Mouse (Mus musculus): ENCODE data around the gene 2200002J24Rik. TPM values are rescaled to one million over a fixed set of nuclear protein-coding genes. Genes with fewer than 3 reads are reported as not detected.
A peak's percentile ranks its signal among the peaks of the same experiment; 100 is the strongest.

Gene 2200002J24Rik
- not detected in 2 replicates for polyA plus RNA-seq (2016; fragmentation: Nextera tagmentation; extraction: Ambion mirVana)

GRCm38 (mm10) chr7:30698589-30698988, at the start of gene 2200002J24Rik:
2200002J24Rik (plus strand) TSS chr7:30698926.
- Histone ChIP-seq H3K4me1 (no peaks in the 10 kb centered on the region), H3K27ac (replicated peaks) (no peak within 1 kb of the TSS), H3K9me3 (no peaks in the 10 kb centered on the region), H3K9ac (replicated peaks) (no peak within 1 kb of the TSS), H3K4me2 (replicated peaks) (no peak within 1 kb of the TSS), H3K4me3 (no peak within 1 kb of the TSS), H3K27me3 (no peaks in the 10 kb centered on the region), H3K36me3 (no peaks in the 10 kb centered on the region)
- no peak for ATAC-seq (ENCODE audit: low FRiP score, low read depth)
- 46% methylated on average over 9 of the region's 9 CpGs for WGBS

GRCm38 (mm10) chr7:30649591-30650540, 48.9 kb upstream of the 2200002J24Rik start, which contains the start of gene Rbm42:
Rbm42 (minus strand) TSS chr7:30650317.
- H3K4me2 ChIP-seq (replicated peaks): peak within 1 kb of the TSS; percentile 96
- no peaks in the 10 kb centered on the region for H3K27me3 ChIP-seq
- peak; percentile 99 for ATAC-seq (ENCODE audit: low FRiP score, low read depth)
- 2% methylated on average over 59 of the region's 59 CpGs for WGBS
- peak within 1 kb of the TSS; percentile 67 for H3K27ac ChIP-seq (replicated peaks)
- H3K4me3 ChIP-seq: peak within 1 kb of the TSS; percentile 87
- peaks cover 65% of the 10 kb centered on the region for H3K36me3 ChIP-seq
- peaks cover 7% of the 10 kb centered on the region for H3K4me1 ChIP-seq
- H3K9me3 ChIP-seq: no peaks in the 10 kb centered on the region
- H3K9ac ChIP-seq (replicated peaks): peak within 1 kb of the TSS; percentile 90

- H3K4me2 ChIP-seq (replicated peaks): peak within 1 kb of the TSS; percentile 92
- peaks cover 30% of the 10 kb centered on the region for H3K36me3 ChIP-seq
- H3K27me3 ChIP-seq: peaks cover 5% of the 10 kb centered on the region; the same call in 1 of the 2 replicates
- 1% methylated on average over 34 of the region's 34 CpGs for WGBS
- H3K4me3 ChIP-seq: peak within 1 kb of the TSS; percentile 71
- H3K27ac ChIP-seq (replicated peaks): peak within 1 kb of the TSS; percentile 46; the same call in 1 of the 2 replicates
- H3K9me3 ChIP-seq: no peaks in the 10 kb centered on the region
- peak; percentile 93 for ATAC-seq (ENCODE audit: low FRiP score, low read depth)
- H3K4me1 ChIP-seq: peaks cover 13% of the 10 kb centered on the region
- H3K9ac ChIP-seq (replicated peaks): peak within 1 kb of the TSS; percentile 68
Measured at GRCm38 (mm10) chr7:30664529-30665200, 34.1 kb upstream of the 2200002J24Rik start, which contains the start of gene Haus5. Haus5 (minus strand) TSS chr7:30664994.

GRCm38 (mm10) chr7:30665321-30665720, 33.4 kb upstream of the 2200002J24Rik start:
- WGBS: 6% methylated on average over 11 of the region's 11 CpGs
- Histone ChIP-seq H3K9me3 (no peaks in the 10 kb centered on the region), H3K4me2 (replicated peaks) (peak overlapping the region; percentile 92), H3K27me3 (peaks cover 5% of the 10 kb centered on the region; the same call in 1 of the 2 replicates), H3K27ac (replicated peaks) (0 out of 2 replicates have a peak overlapping the region, but pooled peaks have one; percentile 20), H3K4me1 (peaks cover 13% of the 10 kb centered on the region), H3K9ac (replicated peaks) (peak overlapping the region; percentile 68), H3K36me3 (peaks cover 23% of the 10 kb centered on the region), H3K4me3 (peak overlapping the region; percentile 71)
- ATAC-seq (ENCODE audit: low FRiP score, low read depth): peak; percentile 63

GRCm38 (mm10) chr7:30669229-30669628, 29.5 kb upstream of the 2200002J24Rik start:
- Histone ChIP-seq H3K4me1 (peaks cover 10% of the 10 kb centered on the region), H3K9ac (replicated peaks) (no peak overlapping the region), H3K27me3 (peaks cover 5% of the 10 kb centered on the region; the same call in 1 of the 2 replicates), H3K9me3 (no peaks in the 10 kb centered on the region), H3K36me3 (no peaks in the 10 kb centered on the region), H3K27ac (replicated peaks) (no peak overlapping the region), H3K4me3 (no peak overlapping the region), H3K4me2 (replicated peaks) (no peak overlapping the region)
- 43% methylated on average over 3 of the region's 3 CpGs for WGBS
- ATAC-seq (ENCODE audit: low FRiP score, low read depth): no peak

- WGBS: 70% methylated on average over 9 of the region's 9 CpGs
- peaks cover 8% of the 10 kb centered on the region; the same call in 1 of the 2 replicates for H3K27me3 ChIP-seq
- no peak within 1 kb of the TSS for H3K27ac ChIP-seq (replicated peaks)
- ATAC-seq (ENCODE audit: low FRiP score, low read depth): no peak
- no peaks in the 10 kb centered on the region for H3K36me3 ChIP-seq
- H3K4me2 ChIP-seq (replicated peaks): no peak within 1 kb of the TSS
- H3K4me3 ChIP-seq: no peak within 1 kb of the TSS
- no peaks in the 10 kb centered on the region for H3K4me1 ChIP-seq
- H3K9ac ChIP-seq (replicated peaks): no peak within 1 kb of the TSS
- H3K9me3 ChIP-seq: no peaks in the 10 kb centered on the region
Measured at GRCm38 (mm10) chr7:30671480-30671879, 27.2 kb upstream of the 2200002J24Rik start, which contains the start of gene Pmis2. Pmis2 (minus strand) TSS chr7:30671605.

- H3K27me3 ChIP-seq: 0 out of 2 replicates have a peak, but pooled peaks cover 3% of the 10 kb centered on the region
- no peak overlapping the region for H3K9ac ChIP-seq (replicated peaks)
- no peaks in the 10 kb centered on the region for H3K4me1 ChIP-seq
- no peak for ATAC-seq (ENCODE audit: low FRiP score, low read depth)
- no peak overlapping the region for H3K27ac ChIP-seq (replicated peaks)
- 0 out of 2 replicates have a peak, but pooled peaks cover 4% of the 10 kb centered on the region for H3K9me3 ChIP-seq
- no peak overlapping the region for H3K4me3 ChIP-seq
- no peaks in the 10 kb centered on the region for H3K36me3 ChIP-seq
- H3K4me2 ChIP-seq (replicated peaks): no peak overlapping the region
- 67% methylated on average over 5 of the region's 5 CpGs for WGBS
Measured at GRCm38 (mm10) chr7:30678263-30678975, 20.3 kb upstream of the 2200002J24Rik start.

GRCm38 (mm10) chr7:30681897-30682296, 16.8 kb upstream of the 2200002J24Rik start:
- no peak for ATAC-seq (ENCODE audit: low FRiP score, low read depth)
- WGBS: 66% methylated on average over 5 of the region's 5 CpGs
- H3K9ac ChIP-seq (replicated peaks): no peak overlapping the region
- H3K4me1 ChIP-seq: no peaks in the 10 kb centered on the region
- H3K27me3 ChIP-seq: peaks cover 8% of the 10 kb centered on the region; the same call in 1 of the 2 replicates
- no peak overlapping the region for H3K27ac ChIP-seq (replicated peaks)
- H3K4me3 ChIP-seq: no peak overlapping the region
- H3K4me2 ChIP-seq (replicated peaks): no peak overlapping the region
- H3K36me3 ChIP-seq: no peaks in the 10 kb centered on the region
- 0 out of 2 replicates have a peak, but pooled peaks cover 4% of the 10 kb centered on the region for H3K9me3 ChIP-seq

- Histone ChIP-seq H3K4me2 (replicated peaks) (no peak overlapping the region), H3K36me3 (no peaks in the 10 kb centered on the region)
- WGBS: 78% methylated on average over 2 of the region's 2 CpGs
Measured at GRCm38 (mm10) chr7:30683425-30683824, 15.3 kb upstream of the 2200002J24Rik start.

GRCm38 (mm10) chr7:30688325-30688724, 10.4 kb upstream of the 2200002J24Rik start:
- Histone ChIP-seq H3K4me1 (no peaks in the 10 kb centered on the region), H3K27ac (replicated peaks) (no peak overlapping the region), H3K36me3 (no peaks in the 10 kb centered on the region), H3K9ac (replicated peaks) (no peak overlapping the region), H3K27me3 (peaks cover 24% of the 10 kb centered on the region), H3K4me3 (no peak overlapping the region), H3K4me2 (replicated peaks) (no peak overlapping the region), H3K9me3 (no peaks in the 10 kb centered on the region)
- WGBS: 73% methylated on average over 6 of the region's 6 CpGs
- no peak for ATAC-seq (ENCODE audit: low FRiP score, low read depth)

More at GRCm38 (mm10) chr7:30683425-30683824, 15.3 kb upstream of the 2200002J24Rik start:
- Histone ChIP-seq H3K9ac (replicated peaks) (no peak overlapping the region), H3K27ac (replicated peaks) (no peak overlapping the region), H3K4me1 (no peaks in the 10 kb centered on the region), H3K4me3 (no peak overlapping the region), H3K27me3 (peaks cover 23% of the 10 kb centered on the region), H3K9me3 (0 out of 2 replicates have a peak, but pooled peaks cover 2% of the 10 kb centered on the region)
- no peak for ATAC-seq (ENCODE audit: low FRiP score, low read depth)

GRCm38 (mm10) chr7:30698101-30698500, 625 bp upstream of the 2200002J24Rik start:
- H3K9ac ChIP-seq (replicated peaks): no peak overlapping the region
- H3K27me3 ChIP-seq: no peaks in the 10 kb centered on the region
- H3K27ac ChIP-seq (replicated peaks): no peak overlapping the region
- H3K9me3 ChIP-seq: no peaks in the 10 kb centered on the region
- no peak overlapping the region for H3K4me3 ChIP-seq
- no peaks in the 10 kb centered on the region for H3K36me3 ChIP-seq
- 68% methylated on average over 5 of the region's 5 CpGs for WGBS
- H3K4me1 ChIP-seq: no peaks in the 10 kb centered on the region
- ATAC-seq (ENCODE audit: low FRiP score, low read depth): no peak
- no peak overlapping the region for H3K4me2 ChIP-seq (replicated peaks)

Measured in midbrain, embryonic 12.5 days (tissue).